Mouse (Mus musculus): ENCODE data around the gene Prrt3.

Prrt3 gene

GRCm38 (mm10) chr6:113444207-113444965 is 57.3 kb downstream of the Prrt3 start:
- no peak for DNase-seq (ENCODE audit: low read depth, low spot score)
